Mouse (Mus musculus): Measurements from ENCODE around the gene Gabarap.
"Not testable (repeated sequence)": the region's sequence is repeated elsewhere in the genome, so short reads cannot be mapped to it uniquely, and the experiment has no call there.

Gene Gabarap

DNA sequence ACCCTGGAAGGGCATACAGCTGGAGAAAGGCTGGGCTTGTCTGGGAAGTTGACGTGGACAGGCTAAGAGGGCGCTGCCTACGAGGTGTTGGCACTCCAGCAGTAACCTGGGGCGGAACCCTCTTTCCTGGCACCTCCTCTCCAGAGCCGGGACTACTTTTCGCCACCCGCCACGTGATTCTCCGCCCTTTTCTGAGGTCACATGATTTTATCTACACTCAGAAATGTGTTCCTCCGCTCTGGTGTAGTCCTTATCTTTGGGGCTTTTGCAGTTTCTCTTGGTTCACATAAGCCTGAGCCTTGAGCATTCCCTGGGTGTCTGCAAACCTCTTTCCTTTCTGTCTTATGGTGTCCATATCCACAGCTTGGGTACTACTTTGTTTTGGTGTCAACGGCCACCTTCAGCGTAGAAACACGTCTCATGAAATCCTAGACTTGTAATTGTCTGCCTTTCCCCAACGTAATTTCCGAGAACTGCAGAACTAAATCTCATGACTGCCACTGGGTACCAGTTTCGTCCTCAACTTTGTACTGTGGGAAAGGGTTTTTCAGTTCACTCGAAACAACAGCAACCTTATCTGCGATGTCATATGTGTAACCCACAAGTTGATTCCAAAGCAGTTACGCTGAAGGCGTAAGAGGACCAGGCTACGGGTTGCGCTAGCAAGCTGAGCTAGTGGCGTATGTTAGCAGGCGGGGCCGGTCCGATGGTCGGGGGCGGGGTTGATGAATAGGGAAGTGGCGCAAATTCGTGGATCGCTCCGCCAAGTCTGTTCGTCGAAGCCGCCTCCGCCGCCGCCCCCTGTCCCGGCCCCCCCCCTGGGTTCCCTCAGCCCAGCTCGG, at the start of gene Gabarap:
Gene Gabarap, plus strand, starts transcription at position 294 of the 842 bp plus-strand sequence.
- peak; percentile 98 for DNase-seq

DNA sequence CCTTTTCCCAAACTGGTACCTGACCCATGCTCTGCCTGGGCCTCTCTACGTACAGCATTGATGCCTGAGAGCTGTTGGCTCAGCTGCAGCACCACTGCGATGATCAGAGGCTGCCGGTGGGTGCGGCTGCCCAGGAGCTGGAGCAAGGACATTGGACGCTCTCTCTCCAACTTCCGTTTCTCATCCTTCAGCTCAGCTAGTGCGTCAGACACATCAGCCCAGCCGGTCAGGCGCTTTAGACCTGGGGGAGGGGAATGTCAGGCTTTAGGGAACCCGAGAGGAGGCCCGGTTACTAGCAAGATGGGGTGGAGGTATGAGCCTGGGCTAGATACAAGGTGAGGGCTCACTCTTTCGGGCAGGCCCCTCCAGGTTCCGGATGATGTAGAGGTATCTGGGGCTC, 45.7 kb upstream of the Gabarap start:
- no peak for DNase-seq

DNA sequence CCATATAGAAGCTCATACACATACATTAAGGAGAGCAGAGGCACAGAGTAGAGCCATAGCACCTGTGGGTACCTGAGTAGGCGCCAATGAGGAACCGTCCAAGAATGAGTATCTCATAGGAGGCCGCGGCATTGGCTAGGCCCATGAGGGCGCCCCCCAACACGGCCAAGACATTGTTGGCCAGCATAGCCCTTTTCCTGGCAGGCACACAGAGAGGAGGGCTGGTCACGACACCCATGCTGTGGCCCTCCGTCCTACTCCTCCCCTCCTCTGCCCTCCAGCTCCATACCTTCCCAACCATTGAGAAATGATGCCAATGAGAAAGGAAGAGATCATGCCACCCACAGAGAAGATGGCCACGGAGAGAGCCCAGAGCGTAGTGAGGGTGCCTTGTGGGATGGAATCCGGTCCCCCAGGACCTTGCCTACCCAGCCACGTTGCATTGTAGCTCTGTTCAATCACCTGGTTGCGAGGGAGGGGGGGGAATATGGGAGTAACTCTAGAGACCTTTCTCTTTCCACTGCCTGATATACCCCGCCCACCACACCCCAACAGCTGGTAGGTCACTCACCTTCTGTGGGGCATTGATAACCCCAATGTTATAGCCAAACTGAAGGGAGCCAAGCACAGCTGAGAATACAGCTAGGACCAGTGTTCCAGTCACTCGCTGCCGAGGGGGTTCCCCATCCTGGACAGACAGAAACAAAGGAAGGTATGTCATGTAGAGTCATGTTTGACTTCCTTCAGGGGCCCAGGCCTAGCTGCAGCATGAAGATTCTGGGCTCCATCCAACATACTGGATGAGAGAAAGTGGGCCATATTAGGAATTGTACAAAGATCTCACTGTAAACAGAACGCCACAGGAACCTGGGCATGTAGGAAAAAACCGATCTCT, 44.7 kb upstream of the Gabarap start:
- no peak for DNase-seq

DNA sequence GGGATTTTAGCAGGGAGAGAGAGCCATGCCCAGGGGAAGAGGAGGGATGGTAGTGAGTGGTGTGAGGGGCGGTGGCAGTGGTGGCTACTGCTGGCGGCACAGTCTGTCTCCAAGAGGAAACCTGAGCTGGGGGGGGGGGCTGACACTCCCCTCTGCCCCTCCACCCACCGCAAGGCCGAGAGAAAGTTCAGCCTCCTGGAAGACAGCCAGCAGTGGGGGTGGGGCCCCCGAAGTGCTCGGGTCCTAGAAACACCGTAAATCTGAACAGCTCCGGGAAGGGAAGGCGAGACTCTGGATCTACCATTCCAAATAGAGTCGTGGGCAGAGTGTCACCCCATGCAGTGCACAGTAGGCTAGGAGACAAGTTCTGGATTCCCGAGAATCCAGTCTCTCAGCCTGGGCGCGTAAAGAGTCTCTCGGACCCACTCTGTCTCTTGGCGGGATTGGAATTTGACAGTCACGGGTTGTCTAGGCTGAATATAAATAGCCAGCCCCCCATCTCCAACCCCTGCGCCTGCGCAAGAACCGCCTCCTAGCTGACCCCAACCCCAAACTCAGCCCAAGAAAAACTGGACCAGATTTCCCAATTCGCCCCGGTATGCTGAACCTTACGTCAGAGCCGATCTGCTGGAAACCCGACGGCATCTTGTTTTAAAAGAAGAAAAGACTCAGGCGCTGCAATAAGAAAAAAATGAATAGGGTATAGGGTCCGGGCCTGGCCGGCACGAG, 43.4 kb upstream of the Gabarap start:
- DNase-seq, result peak; percentile 43 to 76

DNA sequence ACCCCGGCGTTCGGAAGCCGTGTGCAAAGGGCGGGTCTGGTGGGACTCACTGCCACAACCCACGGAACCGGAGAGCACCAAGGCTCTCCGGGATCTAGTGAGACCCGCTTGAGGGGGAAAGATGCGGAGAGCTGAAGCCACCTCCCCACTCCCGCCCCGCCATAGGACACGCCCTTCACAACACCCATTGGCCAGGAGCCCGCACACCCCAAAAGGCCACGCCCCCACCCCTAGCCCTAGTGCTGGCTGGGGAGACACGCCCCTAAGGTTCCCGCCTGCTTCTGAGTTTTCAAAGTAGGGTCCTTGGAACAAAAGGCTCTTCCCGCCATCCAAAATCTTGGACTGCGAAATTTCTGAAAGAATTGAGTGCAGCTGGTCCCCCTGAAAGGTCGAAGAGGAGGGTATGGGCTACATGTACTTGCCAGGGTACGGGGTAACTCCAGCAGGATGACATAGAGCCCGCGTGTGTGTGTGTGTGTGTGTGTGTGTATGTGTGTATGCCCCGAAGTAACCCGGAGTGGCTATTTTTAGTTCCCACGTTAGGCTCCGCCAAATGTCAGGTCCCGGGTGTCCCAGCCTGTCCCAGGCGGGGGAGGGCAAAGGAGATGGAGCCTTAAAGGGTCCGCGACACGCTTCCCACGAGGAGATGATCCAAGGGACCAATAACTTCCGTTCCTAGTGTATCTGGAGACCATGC, 42.7 kb upstream of the Gabarap start, which contains the start of gene Slc2a4:
Gene Slc2a4, minus strand, starts transcription at position 123 of the 697 bp plus-strand sequence.
- peak; percentile 93 to 95 for DNase-seq

DNA sequence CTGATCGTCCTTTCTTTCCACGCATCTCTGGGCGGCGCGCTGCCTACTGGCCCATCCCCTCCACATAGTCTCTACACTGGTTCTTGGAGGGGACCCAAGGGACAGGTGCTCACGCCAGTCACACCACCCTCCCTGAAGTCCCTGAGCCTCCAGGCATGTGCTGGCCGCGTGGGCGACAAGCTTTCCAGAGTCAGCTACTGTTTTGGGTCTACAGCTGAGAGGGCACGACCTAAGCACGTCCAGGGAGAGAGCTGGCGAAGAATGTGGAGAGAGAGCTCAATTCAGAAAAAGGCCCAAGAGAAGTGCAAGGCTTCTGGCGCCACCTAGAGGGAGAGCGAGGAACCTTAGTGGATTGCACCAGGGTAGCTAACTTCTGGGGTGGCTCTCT, 42.2 kb upstream of the Gabarap start:
- peak; percentile 91 to 95 for DNase-seq

DNA sequence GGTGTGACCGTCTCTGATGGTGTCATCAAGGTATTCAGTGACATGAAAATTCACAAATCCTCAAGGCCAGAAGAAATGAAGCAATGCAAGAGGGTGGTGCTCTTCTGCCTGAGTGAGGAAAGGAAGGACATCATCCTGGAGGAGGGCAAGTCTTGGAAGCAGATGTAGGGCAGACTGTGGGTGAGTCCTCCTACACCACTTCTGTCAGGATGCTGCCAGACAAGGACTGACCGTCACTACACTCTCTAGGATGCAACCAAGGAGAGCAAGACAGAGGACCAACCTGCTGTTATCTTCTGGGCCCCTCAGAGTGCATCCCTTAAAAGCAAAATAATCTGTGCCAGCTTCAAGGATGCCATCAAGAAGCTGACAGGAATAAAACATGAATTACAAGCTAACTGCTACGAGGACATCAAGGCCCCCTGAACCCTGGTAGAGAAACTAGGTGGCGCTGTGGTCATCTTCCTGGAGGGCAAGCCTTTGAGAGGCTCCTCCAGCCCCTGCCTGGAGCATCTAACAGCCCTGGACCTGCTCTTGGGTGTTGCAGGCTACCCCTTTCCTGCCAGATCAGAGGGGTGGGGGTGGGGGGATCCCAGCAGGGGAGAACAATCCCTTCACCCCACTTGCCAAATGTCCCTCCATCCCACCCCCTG, 40.0 kb upstream of the Gabarap start:
- DNase-seq, result peak in 1 of 2 experiments; percentile 64

DNA sequence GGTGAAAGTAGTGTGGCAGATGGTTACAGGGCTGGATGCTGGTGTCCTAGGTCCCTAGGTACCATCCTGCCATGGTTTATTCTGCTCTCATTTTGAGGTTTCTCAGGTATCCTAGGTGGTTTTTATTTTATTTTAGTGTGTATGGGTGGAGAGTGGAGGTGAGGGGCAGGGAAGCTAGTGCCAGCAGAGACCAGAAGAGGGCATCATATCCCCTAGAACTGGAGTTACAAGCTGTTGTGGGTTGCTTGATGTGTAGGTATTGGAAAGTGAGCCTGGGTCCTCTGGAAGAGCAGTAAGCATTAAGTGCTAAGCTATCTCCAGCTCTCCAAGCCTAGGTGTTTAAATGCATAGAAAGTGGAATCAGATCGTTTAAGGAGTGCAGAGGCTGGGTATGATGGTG, 38.7 kb upstream of the Gabarap start:
- DNase-seq, result no peak

DNA sequence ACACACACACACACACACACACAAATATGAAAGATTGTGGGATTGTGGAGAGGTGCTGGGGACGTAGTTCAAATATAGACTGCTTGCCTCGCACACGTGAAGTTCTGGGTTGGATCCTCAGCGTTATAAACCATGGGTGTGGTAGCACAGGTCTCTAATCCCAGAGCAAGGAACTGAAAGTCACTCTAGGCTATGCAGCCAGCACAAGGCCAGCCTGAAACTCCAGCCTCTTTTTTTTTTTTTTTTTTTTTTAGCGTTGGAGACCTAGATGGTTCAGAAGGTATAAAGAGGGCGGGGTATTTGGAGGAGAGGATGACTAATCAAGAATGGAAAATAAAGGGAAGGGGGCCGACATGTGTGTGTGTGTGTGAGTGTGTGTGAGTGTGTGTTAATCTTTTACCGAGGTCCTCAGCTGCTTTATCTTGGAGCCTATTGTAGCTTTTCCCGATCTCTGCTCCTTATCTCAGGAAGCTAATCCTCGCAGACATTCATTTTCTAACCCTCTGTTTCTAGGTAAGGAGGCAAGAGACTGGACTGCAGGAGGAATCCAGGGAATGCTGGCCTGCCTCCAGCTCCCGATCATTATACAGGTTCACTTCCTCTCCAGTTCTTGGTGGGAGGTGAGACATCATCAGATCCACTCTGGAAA, 37.6 kb upstream of the Gabarap start:
- DNase-seq, result no peak

DNA sequence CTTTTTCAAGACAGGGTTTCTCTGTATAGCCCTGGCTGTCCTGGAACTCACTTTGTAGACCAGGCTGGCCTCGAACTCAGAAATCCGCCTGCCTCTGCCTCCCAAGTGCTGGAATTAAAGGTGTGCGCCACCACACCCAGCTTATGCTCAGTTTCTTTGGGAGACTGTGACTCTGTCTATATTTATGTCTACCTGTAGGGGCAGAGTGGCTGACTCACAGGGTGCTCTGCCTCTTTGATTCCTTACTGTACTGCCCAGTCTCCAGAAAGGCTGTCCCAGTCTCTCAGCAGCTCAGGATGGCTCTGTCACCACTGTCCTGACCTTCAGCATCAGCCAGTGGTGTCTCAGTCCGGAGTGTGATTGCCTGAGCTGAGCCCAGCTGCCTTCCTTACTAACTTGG, 35.3 kb upstream of the Gabarap start:
- not testable (repeated sequence) for DNase-seq

DNA sequence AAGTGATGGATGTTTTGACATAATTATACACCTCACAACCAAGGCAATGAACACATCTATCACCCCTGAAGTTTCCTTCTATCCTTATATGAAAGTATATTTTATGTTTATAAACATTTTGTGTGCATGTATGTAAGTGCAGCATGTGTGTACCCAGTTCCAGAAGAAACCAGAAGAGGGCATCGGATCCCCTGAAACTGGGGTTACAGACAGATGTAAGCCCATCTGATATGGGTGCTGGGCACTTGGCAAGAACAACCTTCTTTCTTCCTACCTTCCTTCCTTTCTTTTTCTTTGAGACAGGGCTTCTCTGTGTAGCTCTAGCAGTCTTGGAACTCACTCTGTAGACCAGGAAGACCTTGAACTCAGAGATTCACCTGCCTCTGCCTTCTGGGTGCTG, 34.7 kb upstream of the Gabarap start:
- DNase-seq, result peak in 1 of 2 experiments; percentile 32

DNA sequence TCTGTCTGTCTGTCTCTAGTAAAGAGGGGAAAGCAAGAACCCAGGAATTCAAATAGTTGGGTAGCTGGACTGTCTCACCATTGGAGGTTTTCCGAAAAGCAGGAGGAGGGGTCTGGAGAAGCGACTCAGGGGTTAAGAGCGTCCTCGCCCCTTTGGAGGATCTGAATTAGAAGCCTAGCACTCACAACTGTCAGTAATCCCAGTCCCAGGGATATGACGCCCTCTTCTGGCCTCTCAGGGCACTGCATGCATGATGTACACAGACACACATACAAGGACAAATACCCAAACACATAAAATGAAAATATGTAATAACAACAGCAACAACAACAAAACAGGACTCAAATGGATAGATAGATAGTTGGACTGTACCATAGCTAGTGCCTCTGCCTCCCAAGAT, 30.3 kb upstream of the Gabarap start:
- DNase-seq, result no peak

DNA sequence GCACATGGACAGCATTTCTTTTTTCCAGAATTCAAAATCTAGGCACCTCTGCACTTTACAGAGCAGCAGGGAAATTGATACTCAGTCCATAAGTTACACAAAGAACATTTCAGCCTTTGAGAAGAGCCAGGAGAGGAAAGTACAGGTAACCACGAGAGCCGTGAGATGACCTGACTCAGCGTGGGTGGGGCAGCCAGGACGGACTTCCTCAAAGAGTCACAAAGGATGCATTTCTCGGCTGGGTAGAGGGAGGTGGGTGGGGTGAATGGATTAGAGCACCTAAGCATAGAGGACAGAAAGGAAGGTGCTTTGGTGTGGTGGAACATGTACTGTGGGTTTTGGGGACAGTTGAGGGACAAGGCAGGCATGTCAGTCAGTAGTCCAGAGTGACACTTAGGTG, 29.1 kb upstream of the Gabarap start:
- no peak for DNase-seq

DNA sequence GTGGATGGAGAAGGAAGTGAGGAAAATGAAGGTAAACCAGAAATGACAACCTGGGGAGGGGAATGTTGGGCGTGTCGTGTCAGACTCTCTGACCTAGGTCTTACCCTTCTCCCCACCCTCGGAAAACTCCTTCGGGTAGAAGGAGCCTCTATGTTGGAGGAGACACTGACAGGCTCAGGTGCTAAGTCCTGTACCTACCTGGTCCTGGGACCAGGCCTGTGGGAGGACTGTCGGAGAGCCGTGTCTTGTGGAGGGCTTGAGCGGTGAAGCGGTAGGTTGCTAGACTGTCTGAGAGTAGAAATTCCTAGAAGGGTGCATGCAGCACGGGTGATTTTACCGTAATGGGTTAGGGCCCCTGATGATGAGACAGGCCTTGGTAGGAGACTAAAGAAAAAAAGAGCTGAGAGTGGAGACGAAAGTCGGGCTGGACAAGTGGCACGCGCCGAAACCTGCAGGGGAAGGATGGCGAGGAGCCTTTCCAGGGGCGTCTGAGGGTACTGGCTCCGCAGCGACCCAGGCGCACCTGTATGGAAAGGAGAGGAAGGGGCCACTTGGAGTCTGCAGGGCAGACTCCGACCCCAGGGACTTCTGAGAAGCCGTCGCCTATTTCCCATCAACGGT, 26.2 kb upstream of the Gabarap start, which contains the start of gene Cldn7:
Gene Cldn7, plus strand, starts transcription at position 130 of the 621 bp plus-strand sequence.
- DNase-seq, result no peak

DNA sequence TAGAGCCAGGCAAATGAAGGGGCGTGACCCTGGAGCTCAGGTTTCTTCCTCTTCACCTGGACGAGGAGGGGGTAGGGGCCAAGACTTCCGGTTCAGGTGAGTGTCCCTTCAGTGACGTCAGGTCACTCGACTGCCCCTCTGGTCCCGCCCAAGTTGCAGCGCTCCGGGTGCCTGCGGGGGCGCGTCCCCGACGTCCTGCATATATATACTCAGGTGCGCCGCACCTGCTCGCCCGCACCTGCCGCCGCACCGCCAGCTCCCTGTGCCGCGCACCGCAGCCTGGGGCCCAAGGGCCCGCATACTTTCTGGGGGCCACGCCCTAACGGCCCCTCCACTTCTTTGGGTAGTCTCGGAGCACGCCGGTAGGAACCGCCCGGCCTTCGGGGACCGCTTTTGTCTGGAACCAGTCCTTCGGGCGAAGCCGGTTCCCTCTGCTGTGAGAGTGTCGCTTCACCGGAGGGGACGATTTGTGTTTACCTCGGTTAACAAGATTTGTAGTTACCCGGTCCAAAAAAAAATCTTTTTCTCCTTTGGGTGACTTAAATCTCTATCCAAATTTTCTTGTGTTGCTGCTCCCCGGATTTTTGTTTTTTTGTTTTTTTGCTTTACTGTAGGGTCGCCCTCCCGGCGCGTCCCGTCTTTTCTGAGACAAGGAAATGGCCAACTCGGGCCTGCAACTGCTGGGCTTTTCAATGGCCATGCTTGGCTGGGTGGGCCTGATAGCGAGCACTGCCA, 25.5 kb upstream of the Gabarap start:
- peak; percentile 68 to 72 for DNase-seq

DNA sequence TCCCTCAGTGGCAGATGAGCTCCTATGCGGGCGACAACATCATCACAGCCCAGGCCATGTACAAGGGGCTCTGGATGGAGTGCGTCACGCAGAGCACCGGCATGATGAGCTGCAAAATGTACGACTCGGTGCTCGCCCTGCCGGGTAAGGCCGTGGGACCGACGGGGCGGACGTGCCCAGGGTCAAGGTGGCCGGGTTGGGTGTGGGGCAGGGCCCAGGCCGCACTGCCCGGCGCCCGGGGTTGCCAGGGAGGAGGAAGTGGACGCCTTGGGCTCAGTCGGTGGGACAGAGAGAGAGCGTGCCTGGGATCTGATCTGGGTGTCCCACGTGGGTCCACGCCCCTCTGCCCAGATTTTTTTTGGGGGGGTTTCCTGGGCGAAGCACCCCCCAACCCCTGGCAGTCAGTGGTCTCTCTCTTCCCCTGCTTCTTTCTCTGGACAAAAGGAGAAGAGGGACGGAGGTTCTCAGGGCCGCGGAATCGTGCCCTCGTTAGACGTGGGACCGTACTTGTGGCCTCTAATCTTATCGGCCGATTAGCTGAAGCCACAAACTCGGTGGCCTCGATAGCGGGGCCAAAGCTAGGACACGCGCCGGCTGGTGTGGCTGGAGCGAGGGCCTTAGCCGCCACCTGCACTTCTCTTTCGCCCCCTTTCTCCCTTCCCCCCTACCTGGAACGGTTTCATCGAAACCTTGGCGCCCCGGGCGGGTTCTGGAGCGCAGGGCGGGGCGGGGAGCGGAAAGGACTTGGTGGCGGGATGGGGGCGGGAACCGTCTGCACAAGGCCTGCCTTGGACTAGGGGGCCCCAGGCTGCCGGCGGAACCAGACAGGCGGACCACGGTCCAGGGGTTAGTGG, 24.7 kb upstream of the Gabarap start:
- DNase-seq, result peak; percentile 64 to 75

DNA sequence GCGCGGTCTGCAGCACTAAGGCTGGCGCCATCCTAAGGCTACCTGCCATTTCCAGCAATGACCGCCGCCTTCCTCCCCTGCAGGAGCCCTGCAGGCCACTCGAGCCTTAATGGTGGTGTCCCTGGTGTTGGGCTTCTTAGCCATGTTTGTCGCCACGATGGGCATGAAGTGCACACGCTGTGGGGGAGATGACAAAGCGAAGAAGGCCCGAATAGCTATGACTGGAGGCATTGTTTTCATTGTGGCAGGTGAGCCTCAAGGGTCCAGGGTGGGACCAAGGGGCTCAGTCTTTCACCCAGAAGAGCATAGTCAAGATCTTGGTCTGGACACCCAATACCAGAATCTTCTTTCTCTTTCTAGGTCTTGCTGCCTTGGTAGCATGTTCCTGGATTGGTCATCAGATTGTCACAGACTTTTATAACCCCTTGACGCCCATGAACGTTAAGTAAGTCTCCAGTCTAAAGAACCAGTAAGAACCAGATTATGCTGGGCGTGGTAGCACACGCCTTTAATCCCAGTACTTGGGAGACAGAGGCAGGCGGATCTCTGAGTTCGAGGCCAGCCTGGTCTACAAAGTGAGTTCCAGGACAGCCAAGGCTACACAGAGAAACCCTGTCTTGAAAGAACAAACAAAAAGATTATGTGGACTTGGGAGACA, 24.0 kb upstream of the Gabarap start:
- DNase-seq, result no peak

DNA sequence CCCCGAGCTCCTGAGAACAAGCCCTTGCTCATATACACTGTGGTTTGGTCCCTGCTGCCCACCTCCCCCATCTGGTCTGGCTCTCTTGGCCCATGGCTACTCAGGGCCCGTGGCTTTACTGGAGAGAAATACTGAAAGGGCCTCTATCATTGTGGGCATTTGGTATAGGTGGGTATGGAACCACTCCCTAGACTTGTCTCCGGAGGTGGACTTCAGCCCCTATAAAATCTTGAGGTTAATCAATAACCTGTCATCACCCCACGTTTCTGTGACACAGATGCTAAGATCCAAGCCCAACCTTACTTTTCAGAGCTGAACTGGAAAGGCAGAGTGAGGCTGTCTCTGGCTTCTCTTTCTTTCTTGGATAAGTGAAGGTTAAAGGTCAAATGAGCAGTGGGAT, 22.1 kb upstream of the Gabarap start:
- no peak for DNase-seq
